Mouse (Mus musculus): ENCODE data around the gene Cenpm. TPM values are rescaled to one million over a fixed set of nuclear protein-coding genes. Genes with fewer than 3 reads are reported as not detected.

Cenpm gene
- polyA plus RNA-seq, 1 experiment from 2014 or later = 24.0 TPM

DNA sequence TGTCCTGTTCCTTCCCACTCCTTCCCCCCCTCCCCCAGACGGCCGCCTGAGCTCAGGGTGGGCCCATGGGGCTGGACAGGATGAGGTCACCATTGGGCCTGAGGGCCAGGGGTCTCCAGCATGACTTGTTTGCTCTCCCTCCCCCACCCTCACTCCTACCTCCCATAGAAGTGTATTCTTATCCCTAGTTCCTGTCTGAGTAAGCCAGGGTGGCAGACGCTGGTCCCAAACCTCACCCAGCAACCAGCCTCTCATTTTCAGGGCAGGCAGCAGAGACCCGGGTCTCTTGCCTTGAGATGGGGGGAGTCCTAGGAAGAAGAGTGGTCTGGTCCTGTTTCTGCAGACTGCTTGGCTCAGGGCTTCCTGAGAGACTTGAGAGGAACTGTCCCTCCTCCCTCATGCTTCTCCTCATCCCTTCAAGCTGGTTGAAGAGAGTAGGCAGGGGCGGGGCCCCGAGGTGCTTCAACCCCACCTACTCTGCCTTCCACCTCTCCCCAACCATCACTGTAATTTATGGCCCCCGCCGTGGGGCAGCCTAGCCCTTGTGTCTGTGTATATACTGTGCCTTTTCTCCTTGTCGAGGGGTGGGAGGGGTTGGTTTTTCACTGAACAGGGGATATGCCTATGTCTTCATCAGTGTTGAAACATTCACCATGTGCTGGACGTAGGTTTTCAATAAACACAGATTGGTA is 39.7 kb downstream of the Cenpm start:
- H3K4me1 ChIP-seq (ENCODE audit: control insufficient read depth, insufficient read depth, low read depth, low read length) = peaks cover 25% of the 10 kb centered on the region
- no peak overlapping the region for H3K4me2 ChIP-seq (ENCODE audit: low read length)
- H3K9ac ChIP-seq (ENCODE audit: low read depth, low read length) = no peak overlapping the region
- no peak for ATAC-seq
- H3K36me3 ChIP-seq (ENCODE audit: control insufficient read depth, insufficient read depth, low read length) = peaks cover 21% of the 10 kb centered on the region
- no peak overlapping the region for H3K4me3 ChIP-seq (ENCODE audit: low read length)
- no peak overlapping the region for H3K27ac ChIP-seq (ENCODE audit: low read depth, low read length)
- peaks cover 14% of the 10 kb centered on the region for H3K27me3 ChIP-seq (replicated peaks; ENCODE audit: control insufficient read depth, insufficient read depth, low read length)
- no peaks in the 10 kb centered on the region for H3K9me3 ChIP-seq (ENCODE audit: control insufficient read depth, low read length)
- WGBS = 71% methylated on average over 10 of the region's 10 CpGs

DNA sequence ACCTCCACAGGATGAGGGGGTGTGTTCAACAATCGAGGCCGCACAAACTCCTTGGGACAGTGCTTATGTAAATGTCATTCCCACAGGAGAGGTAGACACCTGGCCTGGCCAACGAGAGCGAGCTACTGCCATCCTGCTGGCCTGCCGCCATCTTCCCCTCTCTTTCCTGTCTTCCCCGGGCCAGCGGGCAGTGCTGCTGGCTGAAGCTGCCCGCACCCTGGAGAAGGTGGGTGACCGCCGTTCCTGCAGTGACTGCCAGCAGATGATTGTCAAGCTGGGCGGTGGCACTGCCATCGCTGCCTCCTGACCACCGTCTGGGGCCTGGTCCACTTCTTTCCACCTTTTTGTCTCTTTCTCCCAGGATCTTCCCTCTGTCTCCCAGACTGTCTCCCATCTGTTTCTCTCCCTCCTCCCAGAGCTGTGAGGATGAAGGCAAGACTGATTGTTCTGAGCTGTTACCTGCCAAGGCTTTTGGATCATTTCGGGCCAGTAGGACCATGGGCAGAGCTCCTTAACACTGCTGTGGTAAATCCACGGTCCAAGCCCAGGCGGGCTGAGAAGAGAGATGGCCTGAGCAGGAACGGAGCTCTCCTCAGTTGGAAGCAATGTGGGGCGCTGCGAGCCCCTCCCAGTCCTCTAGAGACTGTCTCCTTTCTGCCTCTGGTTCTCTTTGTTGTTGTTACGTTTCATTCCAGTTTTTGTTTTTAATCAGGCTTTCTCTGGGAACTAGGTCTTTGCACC is 40.8 kb downstream of the Cenpm start:
- Histone ChIP-seq H3K4me2 (ENCODE audit: low read length) (no peak overlapping the region), H3K27ac (ENCODE audit: low read depth, low read length) (no peak overlapping the region), H3K9ac (ENCODE audit: low read depth, low read length) (no peak overlapping the region), H3K27me3 (replicated peaks; ENCODE audit: control insufficient read depth, insufficient read depth, low read length) (peaks cover 8% of the 10 kb centered on the region), H3K9me3 (ENCODE audit: control insufficient read depth, low read length) (no peaks in the 10 kb centered on the region), H3K36me3 (ENCODE audit: control insufficient read depth, insufficient read depth, low read length) (peaks cover 31% of the 10 kb centered on the region), H3K4me1 (ENCODE audit: control insufficient read depth, insufficient read depth, low read depth, low read length) (peaks cover 25% of the 10 kb centered on the region), H3K4me3 (ENCODE audit: low read length) (no peak overlapping the region)
- WGBS = 62% methylated on average over 20 of the region's 20 CpGs
- no peak for ATAC-seq

DNA sequence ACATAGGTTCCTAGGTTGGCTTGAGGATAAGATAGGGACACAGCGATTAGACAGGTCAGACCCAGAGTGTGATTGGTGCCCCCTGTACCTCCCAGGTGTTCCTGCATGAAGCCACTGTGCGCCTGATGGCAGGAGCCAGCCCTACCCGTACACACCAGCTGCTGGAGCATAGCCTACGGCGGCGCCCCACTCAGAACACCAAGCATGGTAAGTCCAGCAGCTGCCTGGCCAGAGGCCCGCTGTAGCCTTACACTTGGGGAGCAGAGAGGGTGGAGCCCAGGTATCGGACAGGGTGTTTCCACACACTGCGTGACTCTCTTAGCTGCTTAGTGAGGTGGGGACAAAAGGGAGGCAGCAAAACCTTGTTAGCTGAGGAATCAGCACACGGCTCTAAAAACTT is 41.5 kb downstream of the Cenpm start:
- H3K27ac ChIP-seq (ENCODE audit: low read depth, low read length) = no peak overlapping the region
- H3K27me3 ChIP-seq (replicated peaks; ENCODE audit: control insufficient read depth, insufficient read depth, low read length) = peaks cover 3% of the 10 kb centered on the region; the same call in 1 of the 2 replicates
- H3K9me3 ChIP-seq (ENCODE audit: control insufficient read depth, low read length) = no peaks in the 10 kb centered on the region
- H3K4me2 ChIP-seq (ENCODE audit: low read length) = no peak overlapping the region
- WGBS = 93% methylated on average over 10 of the region's 10 CpGs
- no peak for ATAC-seq
- peaks cover 35% of the 10 kb centered on the region for H3K36me3 ChIP-seq (ENCODE audit: control insufficient read depth, insufficient read depth, low read length)
- H3K9ac ChIP-seq (ENCODE audit: low read depth, low read length) = no peak overlapping the region
- H3K4me3 ChIP-seq (ENCODE audit: low read length) = no peak overlapping the region
- peaks cover 25% of the 10 kb centered on the region for H3K4me1 ChIP-seq (ENCODE audit: control insufficient read depth, insufficient read depth, low read depth, low read length)

DNA sequence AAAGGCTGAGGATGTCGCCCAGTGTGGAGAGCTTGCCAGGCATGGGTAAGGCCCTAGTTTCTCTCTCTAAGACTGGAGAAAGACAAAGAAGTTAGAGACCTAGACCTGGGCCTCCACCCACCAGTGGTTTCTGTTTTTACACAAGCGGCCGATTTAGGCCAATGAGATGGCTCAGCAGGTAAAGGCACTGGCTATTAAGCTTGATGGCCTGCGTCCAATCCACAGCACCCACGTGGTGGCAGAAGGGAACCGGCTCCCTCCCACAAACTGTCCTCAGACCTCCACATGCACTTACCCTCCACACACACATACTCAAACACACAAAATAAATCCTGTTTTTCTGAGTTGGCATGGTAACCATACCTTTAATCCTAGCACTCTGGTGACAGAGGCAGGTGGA is 42.5 kb downstream of the Cenpm start:
- Histone ChIP-seq H3K27me3 (replicated peaks; ENCODE audit: control insufficient read depth, insufficient read depth, low read length) (peaks cover 3% of the 10 kb centered on the region; the same call in 1 of the 2 replicates), H3K36me3 (ENCODE audit: control insufficient read depth, insufficient read depth, low read length) (peaks cover 43% of the 10 kb centered on the region), H3K4me1 (ENCODE audit: control insufficient read depth, insufficient read depth, low read depth, low read length) (peaks cover 16% of the 10 kb centered on the region), H3K9ac (ENCODE audit: low read depth, low read length) (no peak overlapping the region), H3K4me2 (ENCODE audit: low read length) (no peak overlapping the region), H3K4me3 (ENCODE audit: low read length) (no peak overlapping the region), H3K27ac (ENCODE audit: low read depth, low read length) (no peak overlapping the region), H3K9me3 (ENCODE audit: control insufficient read depth, low read length) (no peaks in the 10 kb centered on the region)
- 86% methylated on average over 6 of the region's 6 CpGs for WGBS
- ATAC-seq = no peak

DNA sequence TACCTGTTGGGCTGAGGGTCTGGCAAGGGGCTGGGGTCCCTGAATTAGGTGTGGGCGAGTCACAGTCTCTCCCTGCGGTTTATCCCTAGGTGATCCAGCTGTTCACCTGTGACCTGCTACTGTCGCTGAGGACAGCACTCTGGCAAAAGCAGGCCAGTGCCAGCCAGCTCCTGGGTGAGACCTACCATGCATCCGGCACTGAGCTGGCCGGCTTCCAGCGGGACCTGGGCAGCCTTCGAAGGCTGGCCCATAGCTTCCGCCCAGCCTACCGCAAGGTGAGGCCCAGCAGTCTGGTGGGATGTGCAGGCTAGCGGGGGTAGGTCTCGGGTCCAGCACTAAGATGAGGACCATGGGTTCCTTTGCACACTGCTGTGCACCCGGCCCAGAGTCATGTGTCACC is 45.0 kb downstream of the Cenpm start:
- H3K9ac ChIP-seq (ENCODE audit: low read depth, low read length) = no peak overlapping the region
- no peaks in the 10 kb centered on the region for H3K9me3 ChIP-seq (ENCODE audit: control insufficient read depth, low read length)
- H3K27me3 ChIP-seq (replicated peaks; ENCODE audit: control insufficient read depth, insufficient read depth, low read length) = no peaks in the 10 kb centered on the region
- H3K4me1 ChIP-seq (ENCODE audit: control insufficient read depth, insufficient read depth, low read depth, low read length) = peaks cover 7% of the 10 kb centered on the region
- WGBS = 85% methylated on average over 12 of the region's 12 CpGs
- H3K4me2 ChIP-seq (ENCODE audit: low read length) = no peak overlapping the region
- H3K36me3 ChIP-seq (ENCODE audit: control insufficient read depth, insufficient read depth, low read length) = peaks cover 64% of the 10 kb centered on the region
- no peak overlapping the region for H3K4me3 ChIP-seq (ENCODE audit: low read length)
- H3K27ac ChIP-seq (ENCODE audit: low read depth, low read length) = no peak overlapping the region
- ATAC-seq = no peak

DNA sequence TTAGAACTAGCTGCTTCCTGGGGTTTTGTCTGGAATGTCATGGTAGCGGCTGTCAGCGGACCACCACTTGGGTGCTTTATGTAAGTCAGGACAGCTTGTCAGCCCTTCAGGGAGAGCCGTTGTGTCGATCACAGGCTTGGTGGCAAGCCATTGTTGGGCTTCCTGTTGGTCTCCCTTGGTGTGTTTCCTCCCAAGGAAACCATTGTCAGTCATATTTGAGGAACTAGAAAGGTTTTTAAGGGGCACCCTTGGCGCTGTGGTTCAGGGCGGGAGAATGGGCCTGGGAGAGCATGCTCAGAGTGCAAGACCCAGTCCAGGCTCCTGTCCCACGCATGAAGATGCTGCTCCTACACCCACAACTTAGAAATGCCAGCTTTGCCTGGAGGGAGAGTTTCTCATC is 46.2 kb downstream of the Cenpm start:
- WGBS = 78% methylated on average over 7 of the region's 7 CpGs
- no peak for ATAC-seq

DNA sequence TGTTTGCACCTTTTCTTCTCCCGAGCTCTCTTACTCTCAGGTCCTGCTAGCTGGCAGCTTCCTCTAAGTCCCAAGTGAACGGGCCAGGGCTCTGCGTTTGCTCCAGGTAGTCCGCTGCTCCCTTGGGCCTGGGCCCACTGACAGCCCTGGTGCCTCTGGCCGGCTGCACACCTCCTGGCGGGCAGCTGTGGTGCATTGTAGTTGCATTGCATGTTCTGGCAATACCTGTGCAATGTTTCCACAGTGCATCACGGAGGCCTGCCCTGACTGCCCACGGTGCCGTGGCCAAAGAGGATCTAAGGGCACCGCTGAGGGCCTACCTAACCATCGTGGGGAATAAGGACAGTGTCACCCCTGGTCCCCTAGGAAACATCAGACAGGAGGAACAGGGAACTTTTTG is 46.6 kb downstream of the Cenpm start:
- ATAC-seq = no peak
- no peak overlapping the region for H3K4me2 ChIP-seq (ENCODE audit: low read length)
- no peak overlapping the region for H3K4me3 ChIP-seq (ENCODE audit: low read length)
- no peaks in the 10 kb centered on the region for H3K9me3 ChIP-seq (ENCODE audit: control insufficient read depth, low read length)
- H3K27me3 ChIP-seq (replicated peaks; ENCODE audit: control insufficient read depth, insufficient read depth, low read length) = no peaks in the 10 kb centered on the region
- H3K27ac ChIP-seq (ENCODE audit: low read depth, low read length) = no peak overlapping the region
- no peak overlapping the region for H3K9ac ChIP-seq (ENCODE audit: low read depth, low read length)
- 89% methylated on average over 11 of the region's 11 CpGs for WGBS
- H3K36me3 ChIP-seq (ENCODE audit: control insufficient read depth, insufficient read depth, low read length) = peaks cover 71% of the 10 kb centered on the region
- H3K4me1 ChIP-seq (ENCODE audit: control insufficient read depth, insufficient read depth, low read depth, low read length) = no peaks in the 10 kb centered on the region

More for the DNA sequence above, 46.2 kb downstream of the Cenpm start:
- Histone ChIP-seq H3K36me3 (ENCODE audit: control insufficient read depth, insufficient read depth, low read length) (peaks cover 70% of the 10 kb centered on the region), H3K27ac (ENCODE audit: low read depth, low read length) (no peak overlapping the region), H3K27me3 (replicated peaks; ENCODE audit: control insufficient read depth, insufficient read depth, low read length) (no peaks in the 10 kb centered on the region), H3K4me2 (ENCODE audit: low read length) (no peak overlapping the region), H3K4me3 (ENCODE audit: low read length) (no peak overlapping the region), H3K4me1 (ENCODE audit: control insufficient read depth, insufficient read depth, low read depth, low read length) (no peaks in the 10 kb centered on the region), H3K9me3 (ENCODE audit: control insufficient read depth, low read length) (no peaks in the 10 kb centered on the region), H3K9ac (ENCODE audit: low read depth, low read length) (no peak overlapping the region)

DNA sequence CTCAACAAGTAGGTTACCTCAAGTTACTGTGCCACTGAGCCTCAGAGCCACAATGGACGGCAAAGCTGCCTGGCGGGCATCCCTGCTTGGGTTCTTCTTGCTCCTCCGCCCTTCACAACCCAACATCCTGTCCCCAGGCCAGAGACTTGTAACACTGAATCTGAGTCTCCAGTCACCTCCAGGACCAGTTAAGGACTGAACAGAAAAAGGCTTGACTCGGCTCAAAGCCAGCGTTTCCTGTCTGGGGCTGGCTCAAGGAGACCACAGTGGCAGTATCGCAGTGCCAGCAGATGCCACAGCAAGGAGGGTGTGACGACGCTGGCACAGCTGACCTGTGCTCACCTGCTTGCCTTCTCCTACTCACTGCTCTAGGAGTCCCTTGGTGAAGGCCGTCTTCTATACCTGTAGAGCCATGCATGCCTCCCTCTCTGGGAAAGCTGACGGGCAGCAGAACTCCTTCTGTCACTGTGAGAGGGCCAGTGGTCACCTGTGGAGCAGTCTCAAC is 47.2 kb downstream of the Cenpm start:
- no peak overlapping the region for H3K27ac ChIP-seq (ENCODE audit: low read depth, low read length)
- 94% methylated on average over 10 of the region's 10 CpGs for WGBS
- H3K27me3 ChIP-seq (replicated peaks; ENCODE audit: control insufficient read depth, insufficient read depth, low read length) = no peaks in the 10 kb centered on the region
- H3K4me2 ChIP-seq (ENCODE audit: low read length) = no peak overlapping the region
- no peak for ATAC-seq
- H3K36me3 ChIP-seq (ENCODE audit: control insufficient read depth, insufficient read depth, low read length) = peaks cover 75% of the 10 kb centered on the region
- no peak overlapping the region for H3K4me3 ChIP-seq (ENCODE audit: low read length)
- no peaks in the 10 kb centered on the region for H3K9me3 ChIP-seq (ENCODE audit: control insufficient read depth, low read length)
- H3K4me1 ChIP-seq (ENCODE audit: control insufficient read depth, insufficient read depth, low read depth, low read length) = no peaks in the 10 kb centered on the region
- H3K9ac ChIP-seq (ENCODE audit: low read depth, low read length) = no peak overlapping the region

DNA sequence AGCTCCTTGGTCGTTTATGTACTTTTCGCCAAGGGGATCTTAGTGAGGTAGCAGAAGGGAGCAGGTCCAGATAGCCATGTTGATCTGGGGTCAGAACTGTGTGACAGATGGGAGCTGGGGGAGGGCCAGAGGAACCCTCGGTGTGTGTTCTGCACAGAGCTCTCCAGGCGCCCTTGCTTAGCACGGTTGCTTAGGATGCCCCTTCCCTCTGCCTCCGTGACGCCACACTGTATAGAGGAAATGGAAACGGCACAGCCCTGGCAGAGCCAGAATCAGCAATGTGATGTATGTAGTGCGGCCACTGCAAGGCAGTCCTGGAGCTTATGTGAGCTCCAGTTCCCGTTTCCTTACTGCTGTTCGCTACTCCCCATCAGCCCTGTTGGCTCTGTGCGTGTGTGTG is 48.2 kb downstream of the Cenpm start:
- H3K4me1 ChIP-seq (ENCODE audit: control insufficient read depth, insufficient read depth, low read depth, low read length) = no peaks in the 10 kb centered on the region
- no peak overlapping the region for H3K9ac ChIP-seq (ENCODE audit: low read depth, low read length)
- 88% methylated on average over 12 of the region's 12 CpGs for WGBS
- no peak overlapping the region for H3K27ac ChIP-seq (ENCODE audit: low read depth, low read length)
- H3K4me2 ChIP-seq (ENCODE audit: low read length) = no peak overlapping the region
- peaks cover 78% of the 10 kb centered on the region for H3K36me3 ChIP-seq (ENCODE audit: control insufficient read depth, insufficient read depth, low read length)
- no peaks in the 10 kb centered on the region for H3K27me3 ChIP-seq (replicated peaks; ENCODE audit: control insufficient read depth, insufficient read depth, low read length)
- H3K9me3 ChIP-seq (ENCODE audit: control insufficient read depth, low read length) = no peaks in the 10 kb centered on the region
- no peak for ATAC-seq
- no peak overlapping the region for H3K4me3 ChIP-seq (ENCODE audit: low read length)
